Mouse (Mus musculus) MEL (cell line): ENCODE results near the gene Plxnc1. TPM values are rescaled to one million over a fixed set of nuclear protein-coding genes. Genes with fewer than 3 reads are reported as not detected.
A peak's percentile ranks its signal among the peaks of the same experiment; 100 is the strongest.

Experiments used
- DNase-seq: peaks from one replicate; pipeline ENCODE4 v3.0.0; 2011; ENCODE audit warnings: low read depth, low spot score
- H3K27ac ChIP-seq: 2 replicates; pipeline ENCODE4 v1.5.1; 2012; ENCODE audit warnings: low read depth, mild to moderate bottlenecking, control low read depth, low read length, moderate library complexity; ENCODE audit not compliant: control insufficient read depth
- H3K27me3 ChIP-seq, 2 experiments: fragments of 150-350 bp in 1 of 2; sonication (generic) in 1 of 2; 2 replicates each; pipeline ENCODE4 v1.6.1; 2012; ENCODE audit warnings: low read length in 2 of 2, mild to moderate bottlenecking in 2 of 2, improper control_type of control experiment in 1 of 2, moderate library complexity in 1 of 2; ENCODE audit not compliant: insufficient read depth in 2 of 2, control insufficient read depth in 1 of 2
- H3K36me3 ChIP-seq, 2 experiments: 2 replicates each; pipeline ENCODE4 v1.6.1; 2012 to 2014; ENCODE audit warnings: low read length in 2 of 2, improper control_type of control experiment in 1 of 2, inconsistent platforms in 1 of 2, mild to moderate bottlenecking in 1 of 2; ENCODE audit not compliant: insufficient read depth in 2 of 2, control insufficient read depth in 1 of 2
- H3K4me1 ChIP-seq, 2 experiments: fragments of 150-350 bp in 1 of 2; sonication (generic) in 1 of 2; 2 replicates each; pipeline ENCODE4 v1.6.1; 2012; ENCODE audit warnings: low read length in 2 of 2, improper control_type of control experiment in 1 of 2, mild to moderate bottlenecking in 1 of 2; ENCODE audit not compliant: insufficient read depth in 2 of 2, control insufficient read depth in 1 of 2
- H3K4me3 ChIP-seq, 2 experiments: fragments of 150-350 bp in 1 of 2; sonication (generic) in 1 of 2; 2 replicates each; pipeline ENCODE4 v1.5.1; 2012; ENCODE audit warnings: low read depth in 2 of 2, low read length in 2 of 2, mild to moderate bottlenecking in 2 of 2, moderate library complexity in 2 of 2, control low read depth in 1 of 2, improper control_type of control experiment in 1 of 2; ENCODE audit not compliant: control insufficient read depth in 1 of 2, insufficient read depth in 1 of 2
- H3K79me2 ChIP-seq: 2 replicates; pipeline ENCODE4 v1.6.1; 2012; ENCODE audit warnings: mild to moderate bottlenecking, low read length, moderate library complexity; ENCODE audit not compliant: control insufficient read depth, poor library complexity, insufficient read depth
- H3K9ac ChIP-seq: 2 replicates; pipeline ENCODE4 v1.6.1; 2012; ENCODE audit warnings: low read depth, mild to moderate bottlenecking, control low read depth, low read length, moderate library complexity; ENCODE audit not compliant: control insufficient read depth, poor library complexity, severe bottlenecking
- H3K9me3 ChIP-seq: fragments of 150-350 bp; sonication (generic); replicated peaks from 2 replicates; pipeline ENCODE4 v1.6.1; 2012; ENCODE audit warnings: mild to moderate bottlenecking, low read length, improper control_type of control experiment, moderate library complexity; ENCODE audit not compliant: insufficient read depth
- CTCF ChIP-seq, 3 experiments: IDR thresholded peaks in 2 of 3; conservative IDR thresholded peaks in 1 of 3; 2 replicates each; pipeline ENCODE4 v1.5.1; 2011 to 2012; ENCODE audit warnings: low read length in 3 of 3, low read depth in 2 of 3, mild to moderate bottlenecking in 2 of 3, improper control_type of control experiment in 1 of 3, inconsistent platforms in 1 of 3, mixed read lengths in 1 of 3, moderate library complexity in 1 of 3; ENCODE audit not compliant: control insufficient read depth in 1 of 3, insufficient read depth in 1 of 3, poor library complexity in 1 of 3, severe bottlenecking in 1 of 3
- E2F4 ChIP-seq: IDR thresholded peaks from 2 replicates; pipeline ENCODE4 v1.6.1; 2011; ENCODE audit warnings: low read depth, low read length, improper control_type of control experiment, borderline replicate concordance
- ELF1 ChIP-seq: IDR thresholded peaks from 2 replicates; pipeline ENCODE4 v1.6.1; 2014; ENCODE audit warnings: low read depth, mild to moderate bottlenecking, inconsistent platforms, low read length, improper control_type of control experiment, moderate library complexity
- EP300 ChIP-seq, 2 experiments: IDR thresholded peaks; 2 replicates each; pipeline ENCODE4 v1.6.1; 2011; ENCODE audit warnings: improper control_type of control experiment in 2 of 2, low read length in 2 of 2, low read depth in 1 of 2, mild to moderate bottlenecking in 1 of 2
- GABPA ChIP-seq: IDR thresholded peaks from 2 replicates; pipeline ENCODE4 v1.6.1; 2012; ENCODE audit warnings: low read depth, mild to moderate bottlenecking, inconsistent platforms, low read length, improper control_type of control experiment, moderate library complexity
- GATA1 ChIP-seq: IDR thresholded peaks from 2 replicates; pipeline ENCODE4 v1.6.1; 2011; ENCODE audit warnings: low read depth, low read length, improper control_type of control experiment
- HCFC1 ChIP-seq: IDR thresholded peaks from 2 replicates; pipeline ENCODE4 v1.6.1; 2012; ENCODE audit warnings: low read depth, mild to moderate bottlenecking, inconsistent platforms, low read length, improper control_type of control experiment, moderate library complexity
- JUND ChIP-seq: IDR thresholded peaks from 2 replicates; pipeline ENCODE4 v1.6.1; 2011; ENCODE audit warnings: low read depth, mild to moderate bottlenecking, improper control_type of control experiment, low read length
- KAT2A ChIP-seq: conservative IDR thresholded peaks from 2 replicates; pipeline ENCODE4 v1.6.1; 2012; ENCODE audit warnings: low read depth, low read length, improper control_type of control experiment, inconsistent platforms
- MAFK ChIP-seq: IDR thresholded peaks from 2 replicates; pipeline ENCODE4 v1.6.1; 2011; ENCODE audit warnings: low read depth, mild to moderate bottlenecking, low read length, improper control_type of control experiment, borderline replicate concordance
- MAZ ChIP-seq: IDR thresholded peaks from 2 replicates; pipeline ENCODE4 v1.6.1; 2012; ENCODE audit warnings: low read depth, mild to moderate bottlenecking, inconsistent platforms, low read length, improper control_type of control experiment
- MEF2A ChIP-seq: IDR thresholded peaks from 2 replicates; pipeline ENCODE4 v1.6.1; 2014; ENCODE audit warnings: low read depth, mild to moderate bottlenecking, inconsistent platforms, low read length, improper control_type of control experiment; ENCODE audit not compliant: poor library complexity, insufficient replicate concordance, severe bottlenecking; ENCODE audit errors: extremely low read depth
- MXI1 ChIP-seq: IDR thresholded peaks from 2 replicates; pipeline ENCODE4 v1.6.1; 2011; ENCODE audit warnings: mild to moderate bottlenecking, low read depth, low read length, improper control_type of control experiment
- NRF1 ChIP-seq: IDR thresholded peaks from 2 replicates; pipeline ENCODE4 v1.6.1; 2014; ENCODE audit warnings: low read depth, mild to moderate bottlenecking, inconsistent platforms, low read length, improper control_type of control experiment, moderate library complexity; ENCODE audit not compliant: poor library complexity, insufficient read depth, severe bottlenecking
- POLR2A ChIP-seq, 2 experiments: IDR thresholded peaks; 2 replicates each; pipeline ENCODE4 v1.6.1; 2011 to 2012; ENCODE audit warnings: low read length in 2 of 2, mild to moderate bottlenecking in 2 of 2, control low read depth in 1 of 2, improper control_type of control experiment in 1 of 2, low read depth in 1 of 2, moderate library complexity in 1 of 2; ENCODE audit not compliant: control insufficient read depth in 1 of 2, insufficient read depth in 1 of 2, poor library complexity in 1 of 2
- RAD21 ChIP-seq: IDR thresholded peaks from 2 replicates; pipeline ENCODE4 v1.6.1; 2011; ENCODE audit warnings: mild to moderate bottlenecking, low read depth, low read length, improper control_type of control experiment
- SIN3A ChIP-seq: IDR thresholded peaks from 2 replicates; pipeline ENCODE4 v1.6.1; 2012; ENCODE audit warnings: low read length, improper control_type of control experiment, inconsistent platforms
- SMC3 ChIP-seq: IDR thresholded peaks from 2 replicates; pipeline ENCODE4 v1.6.1; 2011; ENCODE audit warnings: low read depth, low read length, improper control_type of control experiment
- TAL1 ChIP-seq: IDR thresholded peaks from 2 replicates; pipeline ENCODE4 v1.6.1; 2012; ENCODE audit warnings: mild to moderate bottlenecking, inconsistent platforms, low read length, moderate library complexity, mixed read lengths
- ZC3H11A ChIP-seq: IDR thresholded peaks from 2 replicates; pipeline ENCODE4 v1.6.1; 2012; ENCODE audit warnings: low read depth, mild to moderate bottlenecking, inconsistent platforms, low read length, improper control_type of control experiment
- ZKSCAN1 ChIP-seq: IDR thresholded peaks from 2 replicates; pipeline ENCODE4 v1.6.1; 2012; ENCODE audit warnings: low read depth, mild to moderate bottlenecking, inconsistent platforms, low read length, improper control_type of control experiment, moderate library complexity
- ZMIZ1 ChIP-seq: IDR thresholded peaks from 2 replicates; pipeline ENCODE4 v1.6.1; 2012; ENCODE audit warnings: low read depth, mild to moderate bottlenecking, inconsistent platforms, low read length, improper control_type of control experiment, moderate library complexity
- ZNF384 ChIP-seq: IDR thresholded peaks from 2 replicates; pipeline ENCODE4 v1.6.1; 2012; ENCODE audit warnings: low read depth, mild to moderate bottlenecking, inconsistent platforms, low read length, improper control_type of control experiment
- polyA plus RNA-seq, 2 experiments: library from polyadenylated mRNA; stranded (reverse) in 1 of 2; unstranded in 1 of 2; fragments of >175 nt in 1 of 2; fragments of >200 nt in 1 of 2; gene quantifications; 2 replicates each; pipeline versions ENCODE4 v1.2.1 to v1.2.4; 2012; ENCODE audit warnings: low replicate concordance in 2 of 2, low read depth in 1 of 2; ENCODE audit not compliant: insufficient read length in 2 of 2, insufficient read depth in 1 of 2, missing spikeins in 1 of 2
- total RNA-seq: library from RNA; depleted of rRNA; stranded (reverse); fragments of 300-350 nt; gene quantifications from 2 replicates; pipeline ENCODE4 v1.2.3, GENCODE M21; 2012

Gene Plxnc1
- total and polyA plus RNA-seq, 3 experiments = 15.1 to 30.1 TPM; not detected in 1

- peak in 1 of 2 experiments; percentile 46; a peak in 1 of 4 replicates for TF ChIP-seq POLR2A (IDR thresholded peaks at IDR 0.05; ENCODE audit: control insufficient read depth in 1 of 2, insufficient read depth in 1 of 2, low read depth in 1 of 2, low read length in 2 of 2, poor library complexity in 1 of 2)
- no peak for TF ChIP-seq JUND
- TF ChIP-seq GABPA = no peak
- no peak for TF ChIP-seq ZC3H11A
- no peak for TF ChIP-seq ZMIZ1
- peak; percentile 51; the same call in 1 of the 2 replicates for TF ChIP-seq MXI1
- TF ChIP-seq KAT2A = no peak
- no peak for TF ChIP-seq MAZ
- TF ChIP-seq E2F4 = no peak
- TF ChIP-seq ZNF384 = peak; percentile 66
- TF ChIP-seq MAFK = no peak
- TF ChIP-seq EP300 (IDR thresholded peaks at IDR 0.05; ENCODE audit: low read depth in 1 of 2, low read length in 2 of 2) = peak; percentile 67 to 78
- no peak for TF ChIP-seq NRF1
- no peak for TF ChIP-seq SMC3
- TF ChIP-seq TAL1 = no peak
- TF ChIP-seq ELF1 = 0 out of 2 replicates have a peak, but pooled peaks have one; percentile 13
- peak; percentile 57; the same call in 1 of the 2 replicates for TF ChIP-seq SIN3A
- TF ChIP-seq HCFC1 = 0 out of 2 replicates have a peak, but pooled peaks have one; percentile 36
- TF ChIP-seq ZKSCAN1 = no peak
These were observed 3.5 kb upstream of the Plxnc1 start (continued) for GRCm38 (mm10) chr10:94947915-94948675.

GRCm38 (mm10) chr10:94947386-94947785, 2.8 kb upstream of the Plxnc1 start:
- Histone ChIP-seq H3K36me3 (peaks cover 0 to 21% of the 10 kb centered on the region in 2 experiments; a peak in 2 of 4 replicates), H3K79me2 (peaks cover 23% of the 10 kb centered on the region), H3K9me3 (no peaks in the 10 kb centered on the region), H3K27ac (peak overlapping the region; percentile 49; the same call in 1 of the 2 replicates), H3K27me3 (no peaks in the 10 kb centered on the region), H3K4me3 (no peak overlapping the region), H3K9ac (no peak overlapping the region), H3K4me1 (peaks cover 2 to 28% of the 10 kb centered on the region in 2 experiments)
- DNase-seq = no peak
- TF ChIP-seq GATA1 (no peak), RAD21 (peak; percentile 46), EP300 (IDR thresholded peaks at IDR 0.05; ENCODE audit: low read depth in 1 of 2, low read length in 2 of 2) (no peak), E2F4 (no peak), MEF2A (no peak), CTCF (IDR thresholded peaks at IDR 0.05 in 2 of 3, conservative IDR thresholded peaks at IDR 0.05 in 1 of 3; ENCODE audit: control insufficient read depth in 1 of 3, insufficient read depth in 1 of 3, low read depth in 2 of 3, low read length in 3 of 3, poor library complexity in 1 of 3, severe bottlenecking in 1 of 3) (peak in 1 of 3 experiments; percentile 27; a peak in 2 of 6 replicates), ZC3H11A (peak; percentile 8; the same call in 1 of the 2 replicates)
